Mouse (Mus musculus) kidney, adult 9 months (tissue): ENCODE measurements around the gene Agap2.

Experiments
- DNase-seq: peaks from one replicate; pipeline ENCODE4 v3.0.0; 2022

Agap2 gene

DNA sequence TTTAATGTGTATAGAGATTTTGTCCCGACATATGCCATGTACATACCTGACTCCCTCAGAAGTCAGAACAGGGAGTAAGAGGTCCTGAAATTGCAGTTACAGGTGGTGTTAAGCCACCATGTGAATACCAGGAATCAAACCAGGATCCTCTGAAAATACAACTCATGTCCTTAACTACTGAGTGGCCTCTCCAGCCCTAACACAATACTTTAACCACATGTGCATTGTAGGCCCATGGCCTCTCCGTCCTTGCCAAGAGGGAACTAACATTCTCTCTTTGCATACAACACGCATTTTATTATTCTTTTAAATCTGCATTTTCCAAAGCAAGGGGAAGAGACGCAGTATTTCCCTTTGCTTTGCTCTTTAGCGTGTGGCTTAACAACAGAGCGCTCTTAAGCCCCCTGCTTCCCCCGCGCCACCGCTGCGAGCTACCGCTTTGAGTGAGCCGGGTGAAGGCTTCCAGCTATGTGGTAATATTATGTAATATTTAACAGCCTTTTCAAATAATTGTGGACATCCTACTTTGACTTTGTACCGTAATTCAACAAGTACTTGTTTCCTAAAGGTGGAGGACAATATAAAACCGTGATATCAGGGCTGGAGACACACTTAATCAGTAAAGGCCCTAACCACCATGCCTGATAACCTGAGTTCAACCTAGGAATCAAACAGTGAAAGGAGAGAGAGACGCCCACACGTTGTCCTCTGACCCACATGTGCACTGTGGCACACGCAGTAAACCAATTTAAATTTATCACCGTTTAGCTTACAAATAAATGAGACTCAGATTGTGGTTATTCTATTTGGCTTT lies 63.5 kb downstream of the Agap2 start:
- peak; percentile 53 for DNase-seq

- DNase-seq = no peak
Measured at GRCm38 (mm10) chr10:127140971-127141370, 65.9 kb downstream of the Agap2 start.

DNA sequence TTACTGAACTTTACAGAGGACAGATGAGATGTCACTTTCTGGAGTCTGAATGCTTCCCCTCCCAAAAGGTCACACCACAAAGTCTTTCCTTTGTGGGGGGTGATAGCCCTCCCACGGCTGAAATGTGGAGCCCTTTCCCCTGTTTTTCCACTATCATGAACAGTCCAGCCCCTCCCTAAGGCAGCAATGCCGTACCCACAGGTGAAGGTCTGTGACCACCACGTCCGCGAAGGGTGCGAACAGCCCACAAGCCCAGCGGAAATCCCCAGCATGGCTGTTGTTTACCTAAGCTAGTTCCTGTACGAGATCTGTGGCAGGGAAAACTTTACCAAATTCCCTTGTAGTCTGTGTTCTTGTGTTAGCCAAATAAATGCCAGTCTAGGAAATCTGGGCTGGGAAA lies 66.4 kb downstream of the Agap2 start:
- DNase-seq = no peak
